Mouse (Mus musculus): ENCODE results near the gene Sec13.

Gene Sec13

GRCm38 (mm10) chr6:113697222-113698205 lies 43.0 kb downstream of the Sec13 start:
- peak; percentile 12 for DNase-seq

GRCm38 (mm10) chr6:113696582-113697221 lies 43.8 kb downstream of the Sec13 start, which contains the start of gene Tatdn2:
Gene Tatdn2 (plus strand): TSS chr6:113697050.
- DNase-seq, result peak; percentile 95

GRCm38 (mm10) chr6:113695766-113696355 lies 44.7 kb downstream of the Sec13 start:
- no peak for DNase-seq

GRCm38 (mm10) chr6:113695203-113695602 lies 45.3 kb downstream of the Sec13 start:
- no peak for DNase-seq

GRCm38 (mm10) chr6:113693377-113693776 lies 47.2 kb downstream of the Sec13 start:
- no peak for DNase-seq

- DNase-seq, result no peak
These were observed 47.8 kb downstream of the Sec13 start for GRCm38 (mm10) chr6:113692661-113693133.

- no peak for DNase-seq
These were observed 49.5 kb downstream of the Sec13 start for GRCm38 (mm10) chr6:113691084-113691462.

GRCm38 (mm10) chr6:113690400-113691083 lies 50.0 kb downstream of the Sec13 start:
- DNase-seq, result peak; percentile 73

GRCm38 (mm10) chr6:113690008-113690399 lies 50.5 kb downstream of the Sec13 start:
- DNase-seq, result no peak

GRCm38 (mm10) chr6:113686551-113687125 lies 53.9 kb downstream of the Sec13 start:
- peak; percentile 44 for DNase-seq

- no peak for DNase-seq
These were observed 57.3 kb downstream of the Sec13 start for GRCm38 (mm10) chr6:113683081-113683825.

GRCm38 (mm10) chr6:113681271-113681670 lies 59.3 kb downstream of the Sec13 start:
- peak; percentile 95 for DNase-seq

GRCm38 (mm10) chr6:113679993-113680566 lies 60.5 kb downstream of the Sec13 start:
- DNase-seq, result no peak

GRCm38 (mm10) chr6:113678246-113679012 lies 62.1 kb downstream of the Sec13 start:
- no peak for DNase-seq

Data from lung, postnatal 14 days (tissue).